Mouse (Mus musculus): ENCODE measurements around the gene Adssl1.

DNA sequence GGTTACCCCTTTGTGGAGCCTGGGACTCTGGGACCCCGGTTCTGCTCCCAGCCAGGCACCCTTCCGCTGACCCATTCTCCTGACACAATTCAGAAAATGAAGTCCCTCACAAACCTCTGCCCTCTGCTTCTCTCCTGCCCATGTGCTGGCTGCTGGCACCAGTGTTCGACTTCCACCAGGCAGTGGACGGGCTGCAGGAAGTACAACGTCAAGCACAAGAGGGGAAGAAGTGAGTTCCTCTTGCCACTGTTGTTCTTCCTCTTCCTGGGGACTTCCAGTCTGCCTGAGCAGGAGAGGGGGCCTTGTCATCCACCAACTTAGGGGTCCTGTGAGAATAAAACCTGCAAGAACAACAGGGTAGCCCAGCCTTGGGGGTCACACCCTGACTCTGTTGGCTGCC lies 13.1 kb downstream of the Adssl1 start:
- no peak for TF ChIP-seq CTCF (IDR thresholded peaks at IDR 0.05; ENCODE audit: borderline replicate concordance, control insufficient read depth, extremely low read depth, insufficient read depth, low read length, poor library complexity)
- TF ChIP-seq POLR2A (IDR thresholded peaks at IDR 0.05; ENCODE audit: control insufficient read depth, extremely low read depth, insufficient read depth, low read length, poor library complexity) = no peak

All from thymus, adult 2 months (tissue).